Mouse (Mus musculus): ENCODE results near the gene Col4a4. TPM values are rescaled to one million over a fixed set of nuclear protein-coding genes. Genes with fewer than 3 reads are reported as not detected.

Gene Col4a4
- polyA plus RNA-seq, 1 experiment, result 26.5 TPM

- Histone ChIP-seq H3K4me3 (replicated peaks; ENCODE audit: extremely low read depth, low read depth, low read length) (no peak overlapping the region), H3K4me1 (ENCODE audit: control insufficient read depth, insufficient read depth, low read length) (peaks cover 2% of the 10 kb centered on the region; the same call in 1 of the 2 replicates)
- whole genome bisulfite sequencing, result 38% methylated on average over 4 of the region's 4 CpGs
- no peak for DNase-seq
- TF ChIP-seq POLR2A (IDR thresholded peaks at IDR 0.05; ENCODE audit: borderline replicate concordance, extremely low read depth, low read depth, low read length) (no peak), CTCF (IDR thresholded peaks at IDR 0.05; ENCODE audit: insufficient read depth, low read length) (no peak)
These were observed 174.6 kb downstream of the Col4a4 start for GRCm38 (mm10) chr1:82412085-82412484.

GRCm38 (mm10) chr1:82411521-82411920 is 175.1 kb downstream of the Col4a4 start:
- no peak overlapping the region for H3K4me3 ChIP-seq (replicated peaks; ENCODE audit: extremely low read depth, low read depth, low read length)
- TF ChIP-seq CTCF (IDR thresholded peaks at IDR 0.05; ENCODE audit: insufficient read depth, low read length) (no peak), POLR2A (IDR thresholded peaks at IDR 0.05; ENCODE audit: borderline replicate concordance, extremely low read depth, low read depth, low read length) (no peak)
- 82% methylated on average over 5 of the region's 5 CpGs for WGBS
- H3K4me1 ChIP-seq (ENCODE audit: control insufficient read depth, insufficient read depth, low read length), result peaks cover 2% of the 10 kb centered on the region; the same call in 1 of the 2 replicates
- DNase-seq, result no peak

GRCm38 (mm10) chr1:82410548-82410947 is 176.1 kb downstream of the Col4a4 start:
- no peak for DNase-seq
- H3K4me1 ChIP-seq (ENCODE audit: control insufficient read depth, insufficient read depth, low read length), result peaks cover 2% of the 10 kb centered on the region; the same call in 1 of the 2 replicates
- H3K4me3 ChIP-seq (replicated peaks; ENCODE audit: extremely low read depth, low read depth, low read length), result no peak overlapping the region
- TF ChIP-seq POLR2A (IDR thresholded peaks at IDR 0.05; ENCODE audit: borderline replicate concordance, extremely low read depth, low read depth, low read length) (no peak), CTCF (IDR thresholded peaks at IDR 0.05; ENCODE audit: insufficient read depth, low read length) (no peak)
- WGBS, result 79% methylated on average over 3 of the region's 3 CpGs

- H3K4me3 ChIP-seq (replicated peaks; ENCODE audit: extremely low read depth, low read depth, low read length), result no peak overlapping the region
- no peak for TF ChIP-seq CTCF (IDR thresholded peaks at IDR 0.05; ENCODE audit: insufficient read depth, low read length)
- TF ChIP-seq POLR2A (IDR thresholded peaks at IDR 0.05; ENCODE audit: borderline replicate concordance, extremely low read depth, low read depth, low read length), result no peak
- WGBS, result 89% methylated on average over 9 of the region's 9 CpGs
- DNase-seq, result no peak
- peaks cover 2% of the 10 kb centered on the region; the same call in 1 of the 2 replicates for H3K4me1 ChIP-seq (ENCODE audit: control insufficient read depth, insufficient read depth, low read length)
These were observed 177.4 kb downstream of the Col4a4 start for GRCm38 (mm10) chr1:82409271-82409670.

- DNase-seq, result no peak
- Histone ChIP-seq H3K4me1 (ENCODE audit: control insufficient read depth, insufficient read depth, low read length) (peaks cover 2% of the 10 kb centered on the region; the same call in 1 of the 2 replicates), H3K4me3 (replicated peaks; ENCODE audit: extremely low read depth, low read depth, low read length) (no peak overlapping the region)
- 78% methylated on average over 3 of the region's 3 CpGs for WGBS
- TF ChIP-seq CTCF (IDR thresholded peaks at IDR 0.05; ENCODE audit: insufficient read depth, low read length), result no peak
- no peak for TF ChIP-seq POLR2A (IDR thresholded peaks at IDR 0.05; ENCODE audit: borderline replicate concordance, extremely low read depth, low read depth, low read length)
These were observed 178.9 kb downstream of the Col4a4 start for GRCm38 (mm10) chr1:82407786-82408185.

Other genes starting within 250 kb of the Col4a4 start
- 43.6 and 64.6 TPM in 2 replicates for gene Col4a3, start 72 bp upstream of the Col4a4 start, polyA plus RNA-seq (2012; rRNA removed)
- 44.8 and 59.1 TPM in 2 replicates for gene Mff, start 138.0 kb upstream of the Col4a4 start, polyA plus RNA-seq (2012; rRNA removed)
- 0.36 TPM in 1 of 2 replicates, not detected in the other for gene Tm4sf20, start 181.6 kb upstream of the Col4a4 start, polyA plus RNA-seq (2012; rRNA removed)
- gene Gm47791, start 184.4 kb upstream of the Col4a4 start, polyA plus RNA-seq (2012; rRNA removed), result not detected in 2 replicates